Mouse (Mus musculus) liver, embryonic 14.5 days (tissue): ENCODE results near the gene Sdk1. TPM values are rescaled to one million over a fixed set of nuclear protein-coding genes. Genes with fewer than 3 reads are reported as not detected.

Source experiments
- ATAC-seq: fragments of 200-750 bp; cut with Nextera tagmentation; 2 replicates; pipeline ENCODE4 v1.8.0; 2017; ENCODE audit warnings: moderate number of reproducible peaks, mild to moderate bottlenecking, moderate library complexity; ENCODE audit not compliant: insufficient read depth
- DNase-seq, 3 experiments: peaks; one replicate each; pipeline ENCODE4 v3.0.0-alpha.2; 2012 to 2013; ENCODE audit warnings: low read depth in 3 of 3, low spot score in 3 of 3
- H3K27ac ChIP-seq: fragments of 300-500 bp; sonication (generic); 2 replicates; pipeline ENCODE4 v1.5.1; 2014; ENCODE audit warnings: moderate library complexity, mild to moderate bottlenecking, control low read depth, inconsistent platforms
- H3K27me3 ChIP-seq: fragments of 300-500 bp; sonication (generic); 2 replicates; pipeline ENCODE4 v1.6.1; 2014; ENCODE audit warnings: mild to moderate bottlenecking, low read length, moderate library complexity; ENCODE audit not compliant: control insufficient read depth, insufficient read depth
- H3K36me3 ChIP-seq: fragments of 300-500 bp; sonication (generic); replicated peaks from 2 replicates; pipeline ENCODE4 v1.6.1; 2014; ENCODE audit warnings: low read depth; ENCODE audit not compliant: control insufficient read depth, insufficient read depth
- H3K4me1 ChIP-seq, 2 experiments: fragments of 200-500 bp in 1 of 2; fragments of 300-500 bp in 1 of 2; sonication (generic) in 1 of 2; replicated peaks; 2 replicates each; pipeline ENCODE4 v1.6.1; 2012 to 2014; ENCODE audit warnings: antibody characterized with exemption in 1 of 2, inconsistent platforms in 1 of 2, low read length in 1 of 2; ENCODE audit not compliant: control insufficient read depth in 2 of 2, insufficient read depth in 2 of 2
- H3K4me2 ChIP-seq: fragments of 300-500 bp; sonication (generic); 2 replicates; pipeline ENCODE4 v1.6.1; 2014; ENCODE audit warnings: low read depth, mild to moderate bottlenecking, control low read depth, moderate library complexity
- H3K4me3 ChIP-seq, 2 experiments: fragments of 200-500 bp in 1 of 2; fragments of 300-500 bp in 1 of 2; sonication (generic) in 1 of 2; 2 replicates each; pipeline ENCODE4 v1.5.1; 2012 to 2014; ENCODE audit warnings: low read depth in 2 of 2, low read length in 2 of 2, mild to moderate bottlenecking in 2 of 2, control low read depth in 1 of 2, inconsistent platforms in 1 of 2, moderate library complexity in 1 of 2; ENCODE audit not compliant: insufficient read depth in 1 of 2
- H3K9ac ChIP-seq: fragments of 300-500 bp; sonication (generic); replicated peaks from 2 replicates; pipeline ENCODE4 v1.6.1; 2014; ENCODE audit warnings: mild to moderate bottlenecking, control low read depth, moderate library complexity
- H3K9me3 ChIP-seq: fragments of 300-500 bp; sonication (generic); 2 replicates; pipeline ENCODE4 v1.6.1; 2016; ENCODE audit warnings: low read length, mixed read lengths; ENCODE audit not compliant: control insufficient read depth
- CTCF ChIP-seq: IDR thresholded peaks from 2 replicates; pipeline ENCODE4 v1.5.1; 2016; ENCODE audit warnings: antibody characterized with exemption, low read depth, control low read depth
- EP300 ChIP-seq: IDR thresholded peaks from 2 replicates; pipeline ENCODE4 v1.6.1; 2016; ENCODE audit warnings: antibody characterized with exemption, low read depth
- WGBS: fragments of 180-500 bp; shearing (Covaris S2); extraction: QIAGEN DNeasy Blood & Tissue Kit; methylation state at CpG from one replicate; pipeline ENCODE4 v1.1.7; 2014; ENCODE audit not compliant: insufficient replicate concordance; 5-methylcytosine and 5-hydroxymethylcytosine counted together
- polyA plus RNA-seq, 2 experiments: library from polyadenylated mRNA; depleted of rRNA in 1 of 2; stranded (reverse) in 1 of 2; unstranded in 1 of 2; fragments of >200 nt; fragmentation: Nextera tagmentation in 1 of 2; extraction: Ambion mirVana in 1 of 2; gene quantifications; 2 replicates each; pipeline versions ENCODE4 v1.2.1 to v1.2.3; 2012 to 2014

Gene Sdk1
- polyA plus RNA-seq, 2 experiments: 0.01 to 0.25 TPM

GRCm38 (mm10) chr5:141686876-141687420 is 445.7 kb downstream of the Sdk1 start:
- no peaks in the 10 kb centered on the region for H3K27me3 ChIP-seq
- TF ChIP-seq CTCF (no peak), EP300 (no peak)
- ATAC-seq (no peak), DNase-seq (no peak)
- no peak overlapping the region for H3K4me2 ChIP-seq
- no peaks in the 10 kb centered on the region for H3K4me1 ChIP-seq
- WGBS: 58% methylated on average over 7 of the region's 7 CpGs
- H3K4me3 ChIP-seq: no peak overlapping the region
- H3K9me3 ChIP-seq: no peaks in the 10 kb centered on the region
- no peak overlapping the region for H3K9ac ChIP-seq
- no peaks in the 10 kb centered on the region for H3K36me3 ChIP-seq
- no peak overlapping the region for H3K27ac ChIP-seq

DNA sequence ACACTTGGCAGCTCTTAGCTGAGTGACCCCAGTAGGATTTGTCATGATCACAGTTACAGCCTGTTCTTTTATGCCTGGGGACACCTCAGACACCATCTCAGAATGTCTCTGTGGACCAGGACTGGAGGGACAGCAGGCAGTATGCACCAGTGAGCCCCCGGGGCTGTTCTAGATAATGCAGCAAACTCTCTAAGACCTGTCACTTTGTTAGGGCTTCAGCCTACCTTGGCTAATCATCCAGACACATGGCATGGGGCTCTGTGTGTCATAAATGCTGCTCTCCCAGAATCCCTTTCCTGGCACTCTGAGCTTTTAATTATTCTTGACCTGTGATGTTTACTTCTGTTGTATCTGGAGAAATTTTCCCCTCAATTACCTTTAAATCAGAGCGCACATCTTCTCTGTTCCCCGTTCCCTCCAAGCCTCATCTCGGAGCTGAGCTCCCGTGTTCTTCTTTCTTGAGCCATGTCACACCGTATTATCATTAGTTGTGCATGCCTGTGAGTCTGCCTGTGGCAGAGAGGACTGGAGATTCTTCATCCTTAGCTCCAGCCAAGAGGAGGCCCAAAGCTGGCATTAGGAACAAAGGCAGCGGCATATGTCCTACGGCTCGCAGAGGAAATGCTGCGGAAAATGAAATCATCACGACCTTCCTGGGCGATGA is 448.3 kb downstream of the Sdk1 start:
- WGBS: 82% methylated on average over 12 of the region's 12 CpGs
- ATAC-seq: no peak
- H3K27me3 ChIP-seq: no peaks in the 10 kb centered on the region
- no peak overlapping the region for H3K27ac ChIP-seq
- no peak for TF ChIP-seq CTCF
- TF ChIP-seq EP300: no peak
- H3K4me2 ChIP-seq: no peak overlapping the region
- H3K9me3 ChIP-seq: no peaks in the 10 kb centered on the region
- no peaks in the 10 kb centered on the region for H3K36me3 ChIP-seq
- H3K4me1 ChIP-seq: no peaks in the 10 kb centered on the region
- no peak overlapping the region for H3K9ac ChIP-seq
- H3K4me3 ChIP-seq: no peak overlapping the region
- DNase-seq: no peak

GRCm38 (mm10) chr5:141691482-141691975 is 450.2 kb downstream of the Sdk1 start:
- H3K9me3 ChIP-seq: no peaks in the 10 kb centered on the region
- no peak overlapping the region for H3K27ac ChIP-seq
- no peak overlapping the region for H3K4me3 ChIP-seq
- no peaks in the 10 kb centered on the region for H3K36me3 ChIP-seq
- TF ChIP-seq CTCF (no peak), EP300 (no peak)
- H3K4me2 ChIP-seq: no peak overlapping the region
- no peaks in the 10 kb centered on the region for H3K27me3 ChIP-seq
- DNase-seq (no peak), ATAC-seq (no peak)
- no peak overlapping the region for H3K9ac ChIP-seq
- H3K4me1 ChIP-seq: no peaks in the 10 kb centered on the region
- 64% methylated on average over 7 of the region's 7 CpGs for WGBS

DNA sequence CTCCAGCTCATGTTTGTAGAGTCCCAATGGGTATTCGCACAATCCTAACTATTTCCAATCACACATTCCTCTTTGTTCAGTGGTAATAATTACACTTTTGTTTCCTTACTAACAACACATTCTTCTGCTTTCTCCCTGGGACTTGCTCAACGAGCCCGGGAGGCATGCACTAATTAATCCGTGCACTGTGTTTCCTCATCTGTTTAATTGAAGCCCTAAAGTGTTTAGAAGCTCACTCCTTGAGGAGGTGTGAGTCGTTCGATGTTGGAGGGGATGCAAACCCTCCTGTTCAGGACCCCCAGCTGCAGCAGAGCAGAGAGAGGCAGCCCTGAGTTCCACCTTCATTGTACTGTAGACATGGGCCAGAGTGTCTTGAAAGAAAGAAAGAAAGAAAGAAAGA is 452.4 kb downstream of the Sdk1 start:
- WGBS: 53% methylated on average over 6 of the region's 6 CpGs
- Histone ChIP-seq H3K36me3 (no peaks in the 10 kb centered on the region), H3K27me3 (no peaks in the 10 kb centered on the region), H3K27ac (no peak overlapping the region), H3K4me2 (no peak overlapping the region), H3K4me1 (no peaks in the 10 kb centered on the region), H3K4me3 (no peak overlapping the region), H3K9me3 (no peaks in the 10 kb centered on the region), H3K9ac (no peak overlapping the region)
- DNase-seq (no peak), ATAC-seq (no peak)
- TF ChIP-seq EP300: no peak
- TF ChIP-seq CTCF: no peak

DNA sequence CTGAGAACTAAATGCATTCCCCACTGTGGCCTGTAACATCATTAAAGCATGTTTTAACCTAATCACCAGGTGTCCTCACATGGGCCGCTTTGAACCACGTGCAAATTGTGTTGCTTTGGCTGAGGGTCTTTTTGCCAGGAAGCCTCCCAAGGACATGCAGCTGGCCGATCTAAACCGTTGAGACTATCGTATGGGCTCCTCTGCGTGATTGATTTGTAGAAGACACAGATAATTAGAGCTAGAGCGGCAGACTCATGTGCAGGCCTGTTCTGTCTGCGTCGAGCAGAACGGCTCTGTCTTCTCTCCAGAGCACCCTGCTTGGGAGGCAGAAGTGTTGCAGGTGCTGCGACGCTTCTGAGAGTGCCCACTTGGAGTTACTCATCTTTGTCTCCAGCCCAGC is 453.6 kb downstream of the Sdk1 start:
- H3K9ac ChIP-seq: no peak overlapping the region
- H3K27ac ChIP-seq: no peak overlapping the region
- no peaks in the 10 kb centered on the region for H3K9me3 ChIP-seq
- TF ChIP-seq EP300: no peak
- TF ChIP-seq CTCF: no peak
- H3K4me2 ChIP-seq: no peak overlapping the region
- whole genome bisulfite sequencing: 58% methylated on average over 12 of the region's 12 CpGs
- ATAC-seq (no peak), DNase-seq (no peak)
- H3K27me3 ChIP-seq: no peaks in the 10 kb centered on the region
- H3K4me3 ChIP-seq: no peak overlapping the region
- no peaks in the 10 kb centered on the region for H3K36me3 ChIP-seq
- H3K4me1 ChIP-seq: no peaks in the 10 kb centered on the region
